Mouse (Mus musculus) CH12F3 (cell line): ENCODE data around the gene Ece2.
"Not testable (repeated sequence)": the region's sequence is repeated elsewhere in the genome, so short reads cannot be mapped to it uniquely, and the experiment has no call there.

Experiments
- in situ Hi-C: fragments of 300-500 bp; cut with MboI; formaldehyde crosslinking; loops from 2 replicates; pipeline ENCODE4 v1.14.3; 2020; ENCODE audit warnings: low sequenced_read_pairs

Ece2 gene

DNA sequence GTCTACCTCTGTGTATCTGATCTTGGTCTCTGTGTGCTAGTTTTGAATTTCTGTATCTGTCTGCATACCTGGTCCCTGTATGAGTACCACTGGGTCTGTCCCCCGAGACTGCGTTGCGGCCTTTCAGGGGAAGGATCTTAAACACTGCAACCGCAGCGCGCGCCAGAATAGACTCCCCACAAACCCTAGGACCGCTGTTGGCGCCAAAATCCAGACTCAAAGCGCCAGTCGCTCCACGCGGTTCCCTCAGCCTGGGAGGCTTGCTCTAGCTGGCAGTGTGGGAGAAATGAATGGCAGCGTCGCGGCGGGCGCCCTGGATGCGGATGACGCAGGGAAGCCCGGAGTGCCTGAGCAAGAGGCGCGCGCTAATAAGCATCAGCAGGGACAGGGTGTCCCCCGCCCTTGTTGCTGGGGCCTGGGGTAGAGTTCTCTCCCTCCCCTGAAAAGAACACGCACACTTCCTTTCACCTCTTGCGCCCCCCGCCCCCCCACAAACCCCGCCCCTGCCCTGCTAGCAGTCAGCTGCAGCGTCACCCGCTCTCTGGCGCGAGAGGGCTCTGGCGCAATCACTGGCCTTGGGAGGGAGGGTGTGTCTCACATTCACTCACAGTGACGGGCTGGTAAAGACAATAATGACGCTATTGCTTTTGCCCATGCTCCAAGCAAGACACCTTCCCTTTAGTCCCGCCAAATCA is 7.5 kb upstream of the Ece2 start:
- in situ Hi-C loops, result no loop called here

DNA sequence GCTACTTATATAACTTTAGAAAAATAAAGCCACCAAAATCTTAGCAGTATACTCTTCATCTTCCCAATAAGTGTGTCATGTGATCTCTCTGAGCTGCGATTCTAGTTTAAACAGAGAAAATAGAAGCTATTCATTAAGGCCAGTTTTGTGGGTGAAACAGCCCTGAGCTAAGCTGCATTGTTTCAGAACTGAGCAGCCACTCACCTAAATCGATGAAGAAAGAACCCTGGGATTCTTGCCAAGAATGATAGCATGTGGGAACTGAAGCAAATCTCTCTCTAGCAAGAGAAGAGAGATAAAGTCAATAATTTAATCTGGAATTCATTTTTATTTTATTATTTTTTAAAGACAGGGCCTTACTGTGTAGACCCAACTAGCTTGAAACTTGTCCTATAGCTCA is 6.4 kb upstream of the Ece2 start:
- in situ Hi-C loops, result no loop called here

DNA sequence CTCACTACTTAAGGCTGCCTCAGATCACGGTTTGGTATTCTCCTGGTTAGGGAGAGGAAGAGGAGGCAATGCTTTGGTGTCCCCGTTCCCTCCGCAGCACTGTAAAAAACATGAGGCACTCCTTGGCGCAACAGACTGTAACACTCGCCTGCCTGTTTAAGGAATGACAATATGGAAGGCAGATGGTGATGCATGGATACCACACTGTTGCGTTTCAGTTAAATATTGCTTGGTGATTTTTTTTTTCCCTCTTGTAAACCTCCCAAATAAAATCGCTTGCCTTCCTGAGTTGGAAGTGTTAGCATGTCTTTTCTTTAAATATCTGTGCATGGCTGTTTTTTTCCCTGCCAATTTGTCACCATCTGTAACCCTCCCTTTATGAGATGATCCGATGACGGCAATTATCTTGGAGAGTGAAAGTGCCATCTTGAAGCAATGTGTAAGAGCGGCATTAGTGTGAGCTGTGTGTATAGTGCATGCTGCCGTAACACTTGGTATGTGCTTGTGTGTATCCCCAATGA is 697 bp upstream of the Ece2 start:
- in situ Hi-C loops, result no loop called here

DNA sequence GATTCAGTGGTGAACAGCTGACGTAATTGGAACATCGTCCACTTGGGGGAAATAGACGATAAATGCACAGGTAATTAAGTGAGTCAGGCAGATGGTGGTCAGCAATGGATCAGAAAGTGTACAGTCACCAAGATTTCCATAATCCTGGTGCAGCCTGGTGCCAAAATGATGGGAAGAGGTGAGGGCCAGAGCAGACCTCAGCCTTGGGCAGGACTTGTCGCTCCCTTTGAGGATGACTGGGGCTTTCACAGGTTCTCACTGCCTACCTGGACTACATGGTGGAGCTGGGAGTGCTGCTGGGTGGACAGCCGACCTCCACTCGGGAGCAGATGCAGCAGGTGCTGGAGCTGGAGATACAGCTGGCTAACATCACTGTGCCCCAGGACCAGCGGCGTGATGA is 7.8 kb downstream of the Ece2 start:
- in situ Hi-C loops, result no loop called here

DNA sequence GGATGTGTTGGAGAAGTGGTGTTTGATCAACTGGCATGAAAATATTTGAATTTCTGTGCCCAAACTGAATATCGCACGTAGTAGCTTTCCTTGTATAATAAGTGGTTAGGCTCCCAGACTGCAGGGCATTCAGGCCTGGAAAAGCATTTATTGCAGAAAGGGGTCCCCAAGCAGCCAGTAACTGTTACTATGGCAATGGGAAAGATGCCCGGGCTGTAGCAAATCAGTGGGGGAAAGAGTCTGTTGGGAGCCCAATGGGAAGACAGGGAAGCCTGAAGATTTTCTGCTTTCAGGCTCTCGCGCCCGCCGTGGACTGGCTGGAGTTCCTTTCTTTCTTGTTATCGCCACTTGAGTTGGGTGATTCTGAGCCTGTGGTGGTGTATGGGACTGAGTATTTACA is 8.7 kb downstream of the Ece2 start:
- in situ Hi-C loops, result no loop called here

DNA sequence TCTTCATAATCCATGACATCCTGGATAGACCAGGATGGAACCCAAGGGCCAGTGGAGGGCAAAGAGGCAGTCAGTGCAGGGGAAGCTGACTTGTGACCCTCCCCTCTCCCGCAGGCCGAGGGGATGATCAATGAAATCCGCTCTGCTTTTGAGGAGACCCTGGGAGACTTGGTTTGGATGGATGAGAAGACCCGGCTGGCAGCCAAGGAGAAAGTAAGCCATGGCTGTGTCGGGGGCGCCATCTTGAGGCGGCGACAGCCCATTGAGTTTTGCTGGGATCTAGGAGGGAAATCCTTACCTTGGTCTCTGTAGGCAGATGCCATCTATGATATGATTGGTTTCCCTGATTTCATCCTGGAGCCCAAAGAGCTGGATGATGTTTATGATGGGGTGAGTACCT is 12.5 kb downstream of the Ece2 start:
- in situ Hi-C loops, result loop anchor here (10.0 kb wide), 1 partner anchor 137 kb away; no protein-coding TSS in a partner anchor

DNA sequence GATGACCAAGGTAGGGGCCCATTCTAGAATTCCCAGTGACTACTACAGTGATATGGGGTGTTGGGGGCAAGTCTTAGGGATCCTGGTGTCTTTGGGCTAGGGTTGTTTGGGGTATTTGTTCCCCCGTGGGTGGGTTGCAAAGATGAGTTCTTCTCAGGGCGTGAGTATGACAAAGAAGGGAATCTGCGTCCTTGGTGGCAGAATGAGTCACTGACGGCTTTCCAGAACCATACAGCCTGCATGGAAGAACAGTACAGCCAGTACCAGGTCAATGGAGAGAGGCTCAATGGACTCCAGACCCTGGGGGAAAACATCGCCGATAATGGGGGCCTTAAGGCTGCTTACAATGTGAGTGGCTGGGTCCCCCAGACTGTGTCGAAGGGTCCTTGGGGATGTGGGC is 14.3 kb downstream of the Ece2 start:
- in situ Hi-C loops, result loop anchor here (10.0 kb wide), 1 partner anchor 139 kb away; no protein-coding TSS in a partner anchor

DNA sequence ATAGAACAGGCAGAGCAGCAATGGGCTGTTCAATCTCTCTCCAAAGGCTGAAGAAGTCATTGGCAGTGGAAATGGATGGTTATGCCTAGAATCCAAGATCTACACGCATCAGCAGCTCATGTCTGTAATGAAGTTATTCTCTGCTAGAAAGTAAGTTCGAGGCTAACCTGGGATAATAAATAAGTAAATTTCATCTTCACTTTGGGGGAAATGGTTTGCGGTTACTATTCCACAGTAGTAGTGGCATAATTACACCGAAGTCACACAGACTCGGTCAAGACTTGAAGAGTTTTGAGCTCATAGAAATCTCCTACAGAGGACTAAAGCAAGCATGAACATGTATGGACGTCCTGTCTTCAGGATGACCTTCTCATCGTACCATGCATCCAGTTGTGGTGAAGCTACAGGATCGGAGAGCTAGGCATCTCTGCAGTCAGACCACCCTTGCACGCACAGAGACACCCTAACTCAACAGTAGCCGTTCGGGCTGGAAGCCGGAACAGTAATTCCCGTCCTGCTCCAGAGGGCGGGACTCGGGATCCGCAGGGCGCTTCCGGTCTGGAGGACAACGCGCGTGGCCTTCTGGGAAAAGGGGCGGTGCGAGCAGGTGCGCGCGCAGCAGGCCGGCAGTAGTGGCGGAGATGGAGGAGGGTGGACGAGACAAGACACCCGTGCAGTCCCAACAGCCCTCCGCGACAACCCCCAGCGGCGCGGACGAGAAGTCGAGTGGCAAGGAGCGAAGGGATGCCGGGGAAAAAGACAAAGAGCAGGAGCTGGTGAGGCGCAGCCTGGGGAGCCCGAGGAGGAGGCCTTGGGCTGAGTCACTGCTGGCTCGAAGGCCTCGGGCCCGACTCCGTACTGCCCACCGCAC is 21.7 kb downstream of the Ece2 start, which contains the start of gene Psmd2:
Gene Psmd2, plus strand, starts transcription at position 577 of the 871 bp plus-strand sequence.
- in situ Hi-C loops, result no loop called here

DNA sequence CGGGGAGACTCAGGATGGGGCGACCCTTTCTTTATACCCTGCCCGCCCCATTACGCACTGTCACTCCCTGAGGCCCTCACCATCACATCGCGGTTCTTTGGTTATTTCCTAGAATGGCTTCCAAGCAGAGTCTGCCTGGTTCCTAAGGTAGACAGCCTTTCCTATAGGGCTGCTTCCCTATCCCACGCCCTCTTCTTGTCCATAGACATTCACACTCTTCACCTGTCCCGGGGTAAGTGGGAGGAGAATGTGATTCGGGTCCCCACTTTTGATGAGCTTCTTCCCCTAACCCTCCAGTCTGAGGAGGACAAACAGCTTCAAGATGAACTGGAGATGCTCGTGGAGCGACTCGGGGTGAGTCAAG is 22.3 kb downstream of the Ece2 start:
- in situ Hi-C loops, result no loop called here

DNA sequence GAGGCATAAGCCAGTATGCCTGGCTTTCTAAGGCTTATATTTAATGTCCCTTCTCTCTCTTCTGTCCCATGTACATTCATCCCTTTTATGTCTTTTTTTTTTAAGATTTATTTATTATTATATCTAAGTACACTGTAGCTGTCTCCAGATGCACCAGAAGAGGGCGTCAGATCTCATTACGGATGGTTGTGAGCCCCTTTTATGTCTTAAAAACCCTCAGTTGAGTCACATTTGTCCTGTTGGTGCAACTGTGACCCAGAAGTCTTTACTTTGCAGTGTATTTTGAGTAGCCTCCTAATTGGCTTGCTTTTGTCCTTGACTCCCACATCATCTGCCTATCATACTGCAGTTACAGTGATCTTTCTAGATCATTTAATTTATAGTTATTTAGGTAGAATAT is 23.7 kb downstream of the Ece2 start:
- in situ Hi-C loops, result no loop called here

DNA sequence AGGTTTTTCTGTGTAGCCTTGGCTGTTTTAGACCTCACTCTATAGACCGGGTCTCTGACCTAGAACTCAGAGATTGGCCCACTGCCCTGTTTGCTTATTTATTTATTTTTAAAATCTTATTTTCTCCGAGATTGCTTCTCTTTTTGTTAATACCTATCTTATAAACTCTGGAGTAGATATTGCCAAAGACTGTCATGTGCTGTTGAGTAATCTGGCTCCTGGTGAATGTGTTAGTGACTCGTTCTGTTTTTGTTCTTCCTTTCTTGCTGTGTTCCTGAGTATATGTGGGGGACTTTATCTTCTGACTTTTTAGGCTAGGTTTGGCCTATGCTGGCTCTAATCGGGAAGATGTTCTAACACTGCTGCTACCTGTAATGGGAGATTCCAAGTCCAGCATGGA is 28.0 kb downstream of the Ece2 start:
- in situ Hi-C loops, result no loop called here

DNA sequence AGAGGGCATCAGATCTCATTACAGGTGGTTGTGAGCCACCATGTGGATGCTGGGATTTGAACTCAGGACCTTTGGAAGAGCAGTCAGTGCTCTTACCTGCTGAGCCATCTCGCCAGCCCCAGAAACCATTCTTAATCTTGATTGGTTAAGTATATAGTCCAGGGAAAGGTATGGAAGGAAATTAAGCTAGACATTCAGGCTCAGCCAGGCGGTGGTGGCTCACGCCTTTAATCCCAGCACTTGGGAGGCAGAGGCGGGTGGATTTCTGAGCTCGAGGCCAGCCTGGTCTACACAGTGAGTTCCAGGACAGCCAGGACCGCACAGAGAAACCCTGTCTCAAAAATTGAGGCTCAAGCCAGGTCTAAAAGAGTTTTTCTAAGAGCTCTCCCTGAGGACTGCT is 38.4 kb downstream of the Ece2 start, which contains the start of gene Eif4g1:
Gene Eif4g1, plus strand, starts transcription at position 301 of the 400 bp plus-strand sequence.
- in situ Hi-C loops, result not testable (repeated sequence)

DNA sequence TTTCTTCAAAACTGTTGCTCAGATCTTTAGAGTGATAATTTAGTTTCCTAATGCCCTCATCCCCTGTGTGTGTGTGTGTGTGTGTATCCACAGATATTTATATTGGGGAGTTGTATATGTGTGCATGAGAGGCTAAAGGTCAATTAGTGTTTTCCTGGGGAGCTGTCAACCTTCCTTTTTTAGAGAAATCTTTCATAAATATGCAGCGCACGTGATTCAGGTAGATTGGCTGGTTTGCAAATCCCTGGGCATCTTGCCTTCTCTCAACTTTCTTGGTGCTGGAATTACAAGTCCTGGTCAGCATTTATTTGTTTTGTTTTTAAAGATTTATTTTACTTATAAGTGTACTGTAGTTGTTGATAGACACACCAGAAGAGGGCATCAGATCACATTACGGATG is 40.7 kb downstream of the Ece2 start:
- in situ Hi-C loops, result no loop called here

DNA sequence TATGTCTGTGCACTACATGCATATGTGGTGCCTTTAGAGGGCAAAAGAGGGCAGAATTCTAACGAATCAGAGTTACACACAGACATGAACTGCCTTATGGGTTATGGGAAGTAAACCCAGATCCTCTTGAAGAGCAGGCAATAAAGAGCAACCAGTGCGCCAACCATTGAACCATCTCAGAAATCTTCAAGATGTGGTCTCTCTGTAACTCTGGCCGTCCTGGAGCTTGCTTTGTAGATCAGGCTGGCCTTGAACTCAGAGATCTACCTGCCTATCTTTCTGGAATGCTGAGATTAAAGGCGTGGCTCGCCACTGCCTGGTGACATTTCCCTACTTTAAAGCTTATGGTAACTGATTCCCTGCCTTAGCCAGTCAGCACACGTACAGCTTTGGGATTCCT is 42.3 kb downstream of the Ece2 start:
- in situ Hi-C loops, result no loop called here

DNA sequence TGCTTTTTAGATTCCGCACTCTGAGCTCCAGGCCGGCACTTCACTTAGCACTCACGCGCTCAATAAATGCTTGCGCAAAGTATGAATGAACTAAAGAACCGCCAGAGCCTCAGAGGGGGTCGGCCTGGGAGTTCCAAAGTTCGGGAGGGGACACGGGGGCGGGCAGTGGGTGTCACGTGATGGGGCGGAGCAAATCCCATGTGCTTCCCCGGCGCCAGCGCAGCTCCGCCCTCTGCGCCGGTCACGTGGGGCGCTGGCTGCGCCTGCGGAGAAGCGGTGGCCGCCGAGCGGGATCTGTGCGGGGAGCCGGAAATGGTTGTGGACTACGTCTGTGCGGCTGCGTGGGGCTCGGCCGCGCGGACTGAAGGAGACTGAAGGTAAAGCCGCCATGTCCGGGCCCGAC is 42.9 kb downstream of the Ece2 start:
- in situ Hi-C loops, result no loop called here

DNA sequence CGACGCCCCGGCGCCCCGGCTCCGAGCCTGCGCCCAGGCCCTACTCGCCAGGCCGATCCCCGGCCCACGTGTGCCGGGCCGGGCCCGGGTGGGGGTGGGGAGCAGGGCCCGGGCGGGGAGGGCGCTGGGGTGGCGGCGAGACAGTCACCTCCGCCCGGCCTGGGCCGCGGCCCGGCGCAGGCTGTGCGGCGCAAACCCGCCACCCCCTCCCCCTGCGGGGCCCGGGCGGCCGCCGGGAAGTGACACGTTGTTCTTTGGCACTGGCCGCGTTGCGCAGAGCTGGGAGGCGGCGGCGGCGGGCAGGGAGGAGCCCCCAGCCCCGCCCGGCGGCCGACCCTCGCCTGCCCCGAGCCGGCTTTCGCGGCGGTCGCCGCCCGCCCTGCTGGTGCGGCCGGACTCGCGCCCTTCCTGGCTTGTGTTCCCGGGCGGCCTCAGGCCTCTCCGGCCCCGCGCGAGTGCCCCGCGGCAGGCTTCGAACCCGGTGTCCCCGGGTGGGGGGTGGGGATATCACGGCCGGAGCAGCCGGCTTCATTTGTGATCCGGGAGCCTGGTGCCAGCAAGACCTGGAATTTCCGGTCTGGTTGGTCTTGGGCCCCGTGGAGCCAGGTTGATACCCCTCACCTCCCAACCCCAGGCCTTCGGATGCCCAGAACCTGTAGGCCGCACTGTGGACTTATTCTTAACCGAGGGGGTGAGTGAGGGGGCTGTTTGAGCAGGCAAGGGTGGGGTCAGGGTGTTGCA is 43.5 kb downstream of the Ece2 start:
- in situ Hi-C loops, result no loop called here

DNA sequence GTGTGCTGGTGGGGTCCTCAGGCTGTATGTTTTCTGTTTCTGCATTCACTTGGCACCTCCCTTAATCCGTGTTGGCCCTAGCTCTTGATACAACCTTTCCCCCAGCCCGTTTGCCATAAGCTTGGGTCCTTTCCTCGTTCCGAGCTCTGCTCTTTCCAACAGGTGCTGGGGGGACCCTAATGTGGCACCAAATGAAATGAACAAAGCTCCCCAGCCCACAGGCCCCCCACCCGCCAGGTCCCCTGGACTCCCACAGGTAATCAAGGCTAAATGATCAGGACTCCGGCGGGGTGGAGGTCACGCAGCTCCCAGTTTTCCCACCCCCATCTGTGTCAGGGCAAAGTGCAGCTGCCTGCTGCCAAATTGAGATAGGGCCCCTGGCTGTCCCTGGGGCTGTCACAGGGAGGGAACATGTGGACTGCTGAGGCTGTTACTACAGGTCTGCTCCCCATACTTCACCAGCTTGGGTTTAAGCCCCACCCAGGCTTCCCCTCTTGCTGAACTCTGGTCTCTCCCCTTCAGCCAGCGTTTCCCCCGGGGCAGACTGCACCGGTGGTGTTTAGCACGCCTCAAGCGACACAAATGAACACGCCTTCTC is 44.2 kb downstream of the Ece2 start:
- in situ Hi-C loops, result no loop called here

DNA sequence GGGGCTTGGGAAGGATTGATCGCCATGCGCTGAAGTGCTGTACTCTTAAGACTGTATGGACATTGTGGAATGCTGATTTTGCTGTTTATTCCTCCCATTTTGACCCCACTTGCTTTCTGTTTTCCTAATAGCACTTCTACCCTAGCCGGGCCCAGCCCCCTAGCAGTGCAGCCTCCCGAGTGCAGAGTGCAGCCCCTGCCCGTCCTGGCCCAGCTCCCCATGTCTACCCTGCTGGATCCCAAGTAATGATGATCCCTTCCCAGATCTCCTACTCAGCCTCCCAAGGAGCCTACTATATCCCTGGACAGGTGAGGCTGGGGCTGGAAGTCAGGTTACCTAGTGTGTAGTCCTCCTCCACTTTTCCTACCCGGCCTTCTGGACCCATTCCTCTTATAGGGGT is 45.6 kb downstream of the Ece2 start:
- in situ Hi-C loops, result no loop called here

DNA sequence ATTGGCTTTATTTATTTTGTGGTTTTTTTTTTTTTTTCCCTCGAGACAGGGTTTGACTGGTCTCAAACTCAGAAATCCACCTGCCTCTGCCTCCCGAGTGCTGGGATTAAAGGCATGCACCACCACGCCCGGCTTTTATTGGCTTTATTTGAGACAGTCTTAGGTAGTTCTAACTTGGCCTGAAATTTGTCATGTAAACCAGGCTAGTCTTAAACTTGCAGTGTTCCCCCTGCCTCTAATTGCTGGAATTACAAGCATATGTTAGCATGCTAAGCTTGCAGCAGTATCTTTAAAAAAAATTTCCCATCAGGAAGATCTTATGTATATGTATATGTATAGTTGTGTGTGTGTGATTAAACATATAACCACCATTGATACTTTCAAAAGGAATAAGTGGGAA is 47.1 kb downstream of the Ece2 start:
- in situ Hi-C loops, result no loop called here

DNA sequence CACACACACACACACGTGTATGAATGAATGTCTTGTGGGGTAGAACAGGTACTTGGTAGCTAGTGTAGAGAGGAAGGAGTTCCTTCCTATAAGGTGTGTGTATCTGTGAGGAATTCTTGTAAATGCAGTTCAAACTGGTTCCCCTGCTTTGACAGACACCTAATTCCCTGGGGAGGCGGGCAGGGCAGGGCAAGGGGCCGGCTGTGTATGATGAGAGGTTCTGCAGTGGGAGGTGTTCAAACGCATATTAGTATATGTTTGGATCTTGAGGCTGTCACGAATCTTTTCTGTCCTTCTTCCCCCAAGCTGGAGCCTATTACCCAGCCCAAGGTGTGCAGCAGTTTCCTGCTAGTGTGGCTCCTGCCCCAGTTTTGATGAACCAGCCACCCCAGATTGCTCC is 47.8 kb downstream of the Ece2 start:
- in situ Hi-C loops, result no loop called here
